Mouse (Mus musculus): Measurements from ENCODE around the gene Zfp980.
"Not testable (repeated sequence)": the region's sequence is repeated elsewhere in the genome, so short reads cannot be mapped to it uniquely, and the experiment has no call there.

Zfp980 gene

DNA sequence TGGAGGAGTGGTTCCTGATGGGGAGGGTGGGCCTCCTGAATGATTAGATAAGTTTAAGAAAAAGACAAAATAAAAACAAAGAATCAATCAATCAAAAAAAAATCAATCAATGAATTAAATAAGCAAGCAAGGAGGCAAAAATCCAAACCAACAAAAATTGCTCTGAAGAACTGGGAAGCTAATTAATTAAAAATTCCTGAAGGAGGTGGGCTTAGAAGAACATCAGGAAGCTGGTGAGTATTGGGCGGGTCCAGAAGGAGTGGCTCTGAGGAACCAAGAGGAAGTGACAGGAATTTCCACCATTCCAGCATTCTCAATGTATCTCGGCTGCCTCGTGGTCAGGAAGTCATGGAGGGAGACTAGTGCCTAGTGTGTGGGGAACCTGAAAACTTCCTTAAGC lies at the start of gene Zfp980:
Gene Zfp980 (plus strand): TSS at position 301 of the 400 bp plus-strand sequence.
- not testable (repeated sequence) for DNase-seq (ENCODE audit: low spot score in 2 of 2)

DNA sequence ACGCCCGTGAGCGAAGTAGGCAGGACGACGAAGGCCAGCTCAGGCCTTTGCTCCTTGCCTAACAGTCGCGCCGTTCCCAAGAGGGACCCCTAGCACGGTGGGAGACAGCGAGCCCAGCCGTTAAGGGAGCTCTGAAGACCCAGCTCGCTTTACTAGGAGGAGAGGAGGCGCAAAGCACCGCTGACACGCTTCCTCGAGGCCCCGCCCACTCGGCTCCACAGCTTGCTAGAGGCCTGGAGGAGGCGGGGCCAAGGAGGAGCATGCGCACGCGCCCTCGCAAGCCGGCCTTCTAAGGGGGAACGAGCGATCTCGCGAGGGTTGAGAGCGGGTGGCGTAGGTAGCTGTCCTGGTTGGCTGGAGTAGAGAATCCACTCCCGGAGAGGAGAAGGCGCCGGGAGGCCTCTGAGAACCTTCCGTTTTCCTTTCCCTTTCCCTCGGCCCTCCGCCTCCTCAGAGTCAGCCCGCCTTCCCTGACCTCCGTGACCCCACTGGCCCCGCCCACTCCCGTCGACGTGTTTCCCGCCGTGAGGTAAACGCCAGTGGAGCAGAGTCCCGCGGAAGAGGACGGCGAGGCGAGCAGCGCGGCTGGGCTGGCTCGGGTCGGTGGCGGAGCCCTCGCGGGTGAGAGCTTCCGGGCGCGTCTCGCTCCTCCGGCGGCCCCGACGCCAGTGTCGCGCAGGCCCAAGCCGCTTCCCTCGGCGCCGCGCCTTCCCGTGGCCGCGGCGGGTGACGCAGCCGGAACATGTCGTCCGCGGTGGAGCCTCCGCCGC lies 29.9 kb upstream of the Zfp980 start:
- not testable (repeated sequence) for DNase-seq (ENCODE audit: low spot score in 2 of 2)

DNA sequence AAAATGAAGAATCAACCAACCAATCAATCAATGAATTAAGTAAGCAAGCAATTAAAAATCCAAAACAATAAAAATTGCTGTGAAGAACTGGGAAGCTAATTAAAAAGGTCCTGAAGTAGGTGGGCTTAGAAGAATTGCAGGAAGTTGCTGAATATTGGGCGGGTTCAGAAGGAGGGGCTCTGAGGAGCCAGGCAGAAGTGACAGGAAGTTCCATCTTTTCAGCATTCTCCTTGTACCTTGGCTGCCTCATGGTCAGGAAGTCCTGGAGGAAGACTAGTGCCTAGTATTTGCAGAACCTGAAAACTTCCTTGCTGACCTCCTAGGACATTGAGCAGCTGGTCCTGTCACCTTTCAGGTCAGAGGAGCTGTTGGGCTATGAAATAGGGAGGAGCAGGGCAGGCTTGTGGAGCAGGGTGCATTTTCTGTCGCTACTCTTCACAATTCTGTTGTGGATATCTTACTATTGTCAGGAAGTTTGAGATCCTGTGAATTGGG lies 3.8 kb downstream of the Zfp980 start:
- not testable (repeated sequence) for DNase-seq (ENCODE audit: low spot score in 2 of 2)

DNA sequence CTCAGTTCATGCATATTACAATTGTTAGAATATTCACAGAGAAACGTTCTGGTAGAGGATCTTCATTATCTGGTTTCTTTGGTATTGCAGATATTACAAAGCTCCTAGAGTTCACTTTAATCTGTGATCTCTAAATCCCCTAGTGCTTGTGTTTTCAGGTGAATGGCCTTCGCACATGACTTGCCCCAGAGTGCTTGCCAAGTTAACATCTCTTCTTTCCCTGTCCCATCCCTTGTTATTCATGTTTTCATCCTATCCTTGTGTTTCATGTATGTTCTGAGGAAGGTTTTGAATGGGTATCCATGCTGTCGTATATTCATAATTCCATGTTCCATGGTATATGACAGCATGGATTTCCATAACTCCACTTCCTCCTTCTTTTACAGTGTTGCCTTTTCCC lies 9.7 kb downstream of the Zfp980 start:
- not testable (repeated sequence) for DNase-seq (ENCODE audit: low spot score in 2 of 2)

DNA sequence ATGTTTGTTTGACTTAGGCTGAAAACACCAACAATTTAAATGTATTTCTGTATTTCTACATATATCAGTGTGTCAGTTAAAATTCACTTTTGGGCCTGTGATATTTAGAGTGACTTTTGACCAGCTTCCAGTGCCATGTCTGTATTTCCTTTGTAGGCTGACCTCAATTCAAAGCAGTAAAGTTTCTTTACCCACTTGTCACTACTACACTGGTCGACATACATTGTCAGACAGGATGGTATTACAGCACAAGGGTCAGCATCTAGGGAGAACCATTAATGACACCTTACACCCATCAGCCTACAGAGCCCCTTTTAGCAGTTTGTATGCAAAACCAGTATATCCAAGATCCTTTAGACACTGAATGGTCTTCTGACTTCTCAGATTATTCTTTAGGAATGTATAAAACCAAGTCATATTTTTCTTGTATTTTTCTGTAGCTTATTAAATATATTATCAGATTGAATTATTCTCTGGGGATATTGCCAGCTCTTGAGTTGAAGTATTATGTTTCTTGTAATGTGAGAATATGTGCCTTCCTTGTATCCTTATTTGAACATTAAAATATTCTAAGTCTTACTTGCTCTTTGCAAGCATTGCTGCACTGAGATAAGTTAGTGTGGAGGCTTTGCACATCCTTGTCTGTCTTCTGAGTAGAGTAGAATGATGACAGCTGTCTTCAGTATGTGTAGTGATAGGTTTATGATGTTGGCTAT lies 10.3 kb downstream of the Zfp980 start:
- DNase-seq (ENCODE audit: low spot score in 2 of 2): not testable (repeated sequence)

DNA sequence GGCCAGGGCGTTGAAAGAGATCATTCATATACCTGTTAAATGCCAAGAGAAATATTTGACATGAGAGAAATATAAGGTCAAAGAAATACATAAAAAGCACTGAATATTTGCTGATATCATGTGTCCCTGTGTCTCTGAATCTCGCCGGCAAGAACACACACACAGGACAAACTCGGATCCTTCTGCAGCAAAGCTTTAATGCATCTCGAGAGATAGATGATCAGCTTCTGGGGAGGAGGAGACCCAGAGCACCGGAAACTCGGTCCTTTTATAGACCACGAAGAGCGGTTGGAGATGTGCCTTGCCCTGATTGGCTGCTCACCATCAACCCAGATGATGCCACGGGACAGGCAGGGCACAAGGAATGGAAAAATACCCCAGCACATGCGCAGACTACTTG lies 11.5 kb downstream of the Zfp980 start:
- DNase-seq (ENCODE audit: low spot score in 2 of 2): not testable (repeated sequence)

DNA sequence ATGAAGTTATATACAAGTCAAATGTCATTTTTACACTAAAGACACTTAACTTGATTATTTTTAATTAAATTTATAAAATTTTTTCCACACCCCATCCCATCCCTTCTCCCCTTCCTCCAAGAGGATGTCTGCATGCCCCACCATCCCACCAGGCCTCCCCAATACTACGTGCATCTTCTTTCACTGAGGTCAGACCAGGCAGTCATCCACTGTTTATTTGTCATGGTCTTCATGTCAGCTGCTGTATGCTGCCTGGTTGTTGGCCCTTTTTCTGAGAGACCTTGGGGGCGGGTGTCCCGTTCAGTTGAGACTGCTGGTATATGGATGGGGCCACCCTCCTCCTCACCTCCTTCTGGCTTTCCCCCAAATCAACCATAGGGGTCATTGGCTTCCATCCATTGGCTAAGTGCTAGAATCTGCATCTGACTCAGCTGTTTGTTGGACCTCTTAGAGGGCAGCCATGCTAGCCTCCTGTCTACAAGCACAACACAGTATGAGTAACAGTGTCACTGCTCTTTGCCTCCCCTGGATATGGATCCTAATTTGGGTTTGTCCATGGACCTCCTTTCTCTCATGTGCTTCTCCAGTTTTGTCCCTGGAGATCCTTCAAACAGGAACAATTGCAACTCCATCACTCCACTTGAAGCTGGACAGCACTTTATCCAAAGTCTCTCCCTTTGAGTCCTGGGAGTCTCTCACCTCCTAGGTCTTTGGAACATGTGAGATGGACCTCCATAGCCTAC lies 12.7 kb downstream of the Zfp980 start:
- not testable (repeated sequence) for DNase-seq (ENCODE audit: low spot score in 2 of 2)

DNA sequence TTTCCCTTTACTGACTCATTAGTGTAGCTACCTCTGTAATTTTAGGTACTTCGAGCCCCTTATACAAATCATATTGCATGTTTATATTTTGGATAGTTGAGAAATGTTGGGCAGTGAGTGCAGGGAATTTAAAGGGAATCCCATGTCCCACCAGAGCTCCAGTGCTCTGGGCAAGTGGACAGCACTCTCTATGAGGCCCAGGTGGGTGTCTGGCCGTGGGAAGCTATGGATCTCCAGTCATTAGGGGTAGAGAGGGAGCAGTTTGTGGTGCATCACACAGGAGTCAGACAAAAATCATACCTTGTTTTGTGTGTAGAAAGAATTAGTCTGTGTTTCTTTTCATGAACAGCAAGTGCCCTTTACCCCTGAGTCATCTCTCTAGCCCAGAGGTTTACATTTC lies 15.6 kb downstream of the Zfp980 start:
- not testable (repeated sequence) for DNase-seq (ENCODE audit: low spot score in 2 of 2)

DNA sequence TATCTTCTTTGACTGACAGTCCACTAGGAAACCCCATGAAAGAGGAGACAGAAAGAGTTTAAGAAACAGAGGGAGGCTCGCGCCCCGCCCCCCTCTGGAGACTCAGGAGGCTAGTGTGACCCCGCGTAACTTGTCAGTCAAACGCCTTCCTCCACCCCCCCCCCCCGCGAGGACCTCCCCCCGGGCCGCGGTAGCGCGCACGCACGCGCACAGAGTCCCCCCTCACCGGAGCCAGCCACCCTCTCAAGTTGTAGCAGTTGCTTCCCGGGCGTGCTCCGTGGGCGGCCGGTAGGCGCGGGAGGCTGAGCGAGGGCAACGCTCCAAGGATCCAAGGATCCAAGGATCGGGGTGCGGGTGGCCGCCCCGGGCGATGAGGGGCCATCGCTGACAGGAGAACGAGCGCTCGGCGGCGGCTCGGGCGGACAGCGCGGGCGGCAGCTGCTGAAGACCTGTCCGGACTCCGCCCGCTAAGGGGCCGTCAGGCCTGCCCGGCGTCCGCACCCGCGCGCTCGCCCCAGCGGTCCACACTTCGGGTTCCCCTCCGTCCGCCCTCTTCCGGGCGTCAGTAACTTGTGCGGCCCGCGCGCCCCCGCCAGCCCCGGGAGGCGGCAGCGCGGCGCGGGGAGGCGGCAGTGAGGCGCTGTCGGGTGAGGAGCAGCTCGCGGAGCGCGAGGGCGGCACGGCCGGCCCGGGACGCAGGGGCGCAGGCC lies 74.6 kb downstream of the Zfp980 start:
- not testable (repeated sequence) for DNase-seq (ENCODE audit: low spot score in 2 of 2)

DNA sequence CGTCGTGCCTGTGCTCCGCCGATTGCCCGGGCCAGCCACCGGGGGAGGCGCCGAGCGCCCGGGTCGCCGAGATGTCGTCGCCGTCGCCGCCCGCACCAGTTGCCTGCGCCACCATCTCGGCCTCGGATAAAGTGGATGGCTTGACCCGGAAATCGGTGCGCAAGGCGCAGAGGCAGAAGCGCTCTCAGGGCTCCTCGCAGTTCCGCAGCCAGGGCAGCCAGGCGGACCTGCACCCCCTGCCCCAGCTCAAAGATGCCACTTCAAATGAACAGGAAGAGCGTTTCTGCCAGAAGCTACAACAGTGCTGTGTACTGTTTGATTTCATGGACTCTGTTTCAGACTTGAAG lies 75.1 kb downstream of the Zfp980 start:
- not testable (repeated sequence) for DNase-seq (ENCODE audit: low spot score in 2 of 2)
